Mouse (Mus musculus) spleen, postnatal 14 days (tissue): ENCODE measurements at regions not wholly inside any gene's neighbourhood (a gene's known extent, or its start where the extent isn't known, plus 50 kb on each side); places are given as distances from the start of the nearest gene placed in this dataset.

Source experiments
- DNase-seq, 2 experiments: peaks; one replicate each; pipeline ENCODE4 v3.0.0; 2021 to 2022; ENCODE audit warnings: low spot score in 2 of 2

DNA sequence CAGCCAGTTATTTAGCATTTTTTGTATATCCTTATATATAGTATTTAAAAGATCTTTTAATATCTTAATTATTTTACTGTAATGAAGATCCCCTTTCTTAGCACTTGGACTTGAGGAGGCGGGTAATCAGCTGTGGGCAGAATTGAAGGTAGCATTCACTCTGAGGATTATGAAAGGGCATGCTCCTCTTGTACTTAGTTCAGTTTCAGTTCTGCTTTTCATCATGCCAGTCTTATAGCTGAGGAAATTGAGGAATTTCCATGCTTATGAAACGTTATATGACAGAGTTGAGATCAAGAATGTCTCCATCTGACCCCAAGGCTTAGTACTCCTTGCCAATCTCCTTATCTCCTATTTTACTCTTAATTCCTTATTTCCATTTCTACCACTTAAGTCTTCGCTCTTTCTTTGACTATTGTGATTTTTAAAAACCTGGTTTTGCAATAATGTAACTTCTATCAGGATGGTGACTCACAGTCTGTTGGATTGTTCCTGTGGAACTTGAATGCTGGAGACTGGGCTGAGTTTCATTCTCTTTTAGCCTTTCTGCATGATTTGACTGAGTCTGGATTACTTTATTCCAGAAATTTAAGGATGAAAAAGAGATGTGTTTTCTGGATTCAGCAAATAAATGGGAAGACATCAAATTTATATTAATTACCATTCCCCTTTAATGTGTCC, 133.6 kb downstream of the Papss1 start:
- no peak for DNase-seq

DNA sequence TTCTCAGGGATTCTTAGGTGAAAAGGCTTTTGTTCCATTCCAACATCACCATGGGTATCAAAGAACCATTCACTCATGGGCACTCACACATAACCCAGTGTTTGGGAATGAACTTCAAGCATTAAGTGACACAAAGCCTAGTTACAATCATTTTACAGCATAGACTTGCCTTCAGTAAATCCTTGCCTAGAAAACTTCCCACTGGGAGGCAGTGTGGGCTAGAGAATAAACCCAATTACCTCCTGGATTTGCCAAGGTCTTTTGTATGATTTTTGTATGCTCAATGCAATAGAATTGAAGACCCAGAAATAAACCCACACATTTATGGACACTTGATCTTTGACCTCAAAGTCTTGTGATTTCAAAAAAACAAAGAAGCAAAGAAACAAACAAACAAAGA, 138.6 kb downstream of the Papss1 start:
- no peak for DNase-seq

DNA sequence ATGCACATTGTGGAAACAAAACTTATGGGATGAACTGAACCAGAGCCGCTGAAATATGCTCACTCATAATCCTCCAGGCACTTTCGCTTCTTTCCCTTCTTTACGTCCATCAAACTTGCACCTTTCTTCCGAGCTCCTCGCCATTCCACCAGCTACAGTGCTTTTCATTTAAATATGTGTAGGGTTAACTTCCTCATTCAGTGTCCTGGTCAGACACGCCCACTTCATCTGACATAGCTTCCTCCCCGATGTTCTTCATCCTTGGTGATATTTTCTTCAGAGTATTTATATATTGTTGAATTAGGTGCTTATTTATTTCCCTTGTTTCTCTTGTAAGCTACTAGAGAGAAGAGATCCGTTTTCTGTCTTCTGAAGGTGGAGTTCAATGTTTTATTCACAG, 149.0 kb downstream of the Papss1 start:
- no peak for DNase-seq

DNA sequence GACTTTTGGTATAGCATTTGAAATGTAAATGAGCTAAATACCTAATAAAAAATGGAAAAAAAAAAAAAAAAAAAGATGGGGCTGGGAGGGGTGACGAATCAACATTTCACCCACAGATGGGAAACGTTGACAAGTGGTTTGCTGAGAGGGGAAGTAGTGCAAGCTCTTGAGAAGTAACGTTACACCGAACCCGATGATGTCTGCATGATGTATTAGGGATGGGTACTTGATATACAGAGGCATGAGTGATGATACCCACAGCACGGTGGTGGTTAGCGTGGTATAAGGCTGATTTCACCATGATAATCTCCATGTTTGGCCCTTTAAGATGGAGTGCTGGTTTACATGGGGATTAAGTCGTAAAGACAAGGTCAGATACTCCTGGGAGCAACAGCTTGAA, 154.2 kb downstream of the Papss1 start:
- no peak for DNase-seq

DNA sequence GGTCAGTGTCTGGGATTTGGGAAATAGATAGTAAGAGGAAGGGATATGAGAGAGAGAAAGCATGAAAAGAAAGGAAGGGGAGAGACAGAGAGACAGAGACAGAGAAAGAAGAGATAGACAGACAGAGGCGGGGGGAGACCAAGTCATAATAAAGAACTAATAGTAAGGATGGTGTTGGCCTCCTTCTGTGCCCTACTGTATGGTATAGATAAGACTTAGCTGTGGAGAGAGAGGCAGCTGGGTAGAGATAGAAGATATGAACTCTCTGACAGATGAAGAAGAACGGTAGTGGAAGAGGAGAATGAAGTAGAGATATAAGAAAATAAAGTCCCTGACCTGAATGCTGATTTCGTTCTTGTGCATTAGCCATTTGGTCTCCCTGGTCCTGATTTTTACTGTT, 164.1 kb downstream of the Papss1 start:
- DNase-seq: no peak

DNA sequence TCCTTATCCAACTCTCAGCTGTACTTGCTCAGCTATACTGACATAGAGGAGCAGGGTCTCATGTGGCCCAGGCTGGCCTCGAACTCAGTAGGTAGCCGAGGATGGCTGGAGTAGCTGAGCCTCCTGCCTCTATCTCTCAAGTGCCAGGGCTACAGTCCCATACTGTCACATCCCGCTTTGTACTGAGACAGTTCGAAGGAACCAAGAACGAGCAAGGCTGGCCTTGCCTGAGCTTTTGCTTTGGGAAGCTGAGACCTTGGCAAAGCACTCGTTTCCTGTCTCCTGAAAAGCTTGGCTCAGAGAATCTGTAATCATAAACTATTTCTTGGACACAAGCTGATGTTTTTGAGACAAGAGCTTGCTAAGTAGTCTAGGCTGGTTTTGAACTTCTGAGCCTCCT, 169.7 kb downstream of the Papss1 start:
- no peak for DNase-seq

DNA sequence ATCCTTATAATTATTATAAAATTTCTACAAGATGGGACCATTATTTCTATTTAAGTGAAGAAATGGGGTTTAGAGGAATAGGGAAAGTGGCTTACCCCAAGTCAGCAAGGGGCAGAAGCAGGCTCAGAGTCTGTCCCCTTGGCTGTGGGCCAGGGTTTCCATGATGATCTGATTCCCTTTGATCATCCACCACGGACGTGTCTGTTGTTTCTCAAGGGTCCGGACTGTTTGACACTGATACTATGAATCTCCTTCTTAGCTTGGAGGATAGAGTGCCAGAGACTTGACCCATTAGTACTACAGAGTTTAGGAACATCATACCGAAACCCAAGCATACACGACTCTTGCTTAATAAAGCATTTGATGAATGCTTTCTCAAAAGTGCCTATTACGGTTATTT, 172.9 kb downstream of the Papss1 start:
- no peak for DNase-seq

DNA sequence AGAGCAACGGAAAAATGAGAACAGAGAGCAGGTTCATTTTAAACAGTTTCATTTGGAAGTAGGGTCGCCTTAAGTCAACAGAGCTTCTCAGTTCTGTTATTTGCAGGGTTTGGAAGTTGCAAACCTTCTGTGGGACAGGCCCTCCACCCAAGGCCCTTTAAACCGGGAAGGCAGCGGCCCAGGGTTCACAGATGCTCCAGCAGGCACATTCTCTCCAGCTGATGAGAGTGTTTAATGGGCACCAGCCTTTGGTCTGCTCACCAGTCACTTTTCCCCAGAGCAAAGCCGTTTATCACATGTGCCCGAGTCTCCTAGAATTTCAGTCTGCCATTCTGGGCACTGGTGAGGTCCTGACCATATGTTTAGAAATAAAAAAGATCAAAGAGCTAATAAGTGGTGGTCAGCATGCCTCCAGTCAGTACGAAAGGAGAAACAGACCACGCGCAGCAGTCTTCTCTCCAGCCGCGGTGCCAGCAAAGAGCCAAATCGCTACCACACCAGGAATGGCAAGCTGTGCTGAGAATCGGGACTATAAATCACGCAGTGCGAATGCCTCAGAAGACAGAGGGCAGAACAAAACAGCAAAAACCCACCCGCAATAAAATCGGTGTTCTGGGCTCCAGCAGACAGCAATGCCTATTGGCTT, 173.5 kb downstream of the Papss1 start:
- no peak for DNase-seq

DNA sequence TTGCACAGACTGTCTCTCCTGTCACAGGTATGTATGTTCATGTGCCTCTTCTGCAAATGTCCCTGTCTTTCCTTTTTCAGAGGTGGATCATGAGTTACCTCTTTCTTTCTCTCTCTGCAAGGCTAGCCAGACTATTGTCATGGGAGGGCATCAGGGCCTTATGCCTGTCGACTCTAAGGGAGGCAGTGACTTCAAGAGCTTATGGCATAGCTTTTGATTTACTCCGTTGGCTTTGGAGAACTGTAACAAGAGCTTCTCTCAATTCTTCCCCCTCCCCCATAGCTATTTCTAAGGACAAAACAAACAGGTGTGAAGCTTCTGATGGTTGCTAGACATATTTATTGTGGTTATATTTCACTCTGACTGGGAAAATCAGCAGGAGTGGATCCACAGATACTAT, 191.0 kb downstream of the Papss1 start:
- DNase-seq: no peak

DNA sequence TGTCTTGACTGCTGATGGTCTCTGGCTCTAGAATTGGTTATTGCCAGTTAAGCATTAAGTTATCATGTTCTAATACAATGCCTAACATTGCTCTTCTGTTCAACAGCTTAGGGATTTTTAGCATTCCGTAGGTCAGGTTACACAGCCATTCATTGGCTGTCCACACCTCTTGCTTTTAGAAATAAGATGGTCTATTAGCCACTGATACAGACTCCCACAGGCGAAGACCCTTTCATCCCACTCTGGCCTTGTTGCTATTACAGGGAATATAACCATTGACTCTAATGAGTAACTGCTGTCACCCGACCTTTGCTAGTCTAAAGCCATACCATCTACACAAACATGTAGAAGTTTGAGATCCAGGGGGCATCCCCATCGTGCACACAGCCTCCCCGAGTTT, 191.6 kb downstream of the Papss1 start:
- DNase-seq: no peak

DNA sequence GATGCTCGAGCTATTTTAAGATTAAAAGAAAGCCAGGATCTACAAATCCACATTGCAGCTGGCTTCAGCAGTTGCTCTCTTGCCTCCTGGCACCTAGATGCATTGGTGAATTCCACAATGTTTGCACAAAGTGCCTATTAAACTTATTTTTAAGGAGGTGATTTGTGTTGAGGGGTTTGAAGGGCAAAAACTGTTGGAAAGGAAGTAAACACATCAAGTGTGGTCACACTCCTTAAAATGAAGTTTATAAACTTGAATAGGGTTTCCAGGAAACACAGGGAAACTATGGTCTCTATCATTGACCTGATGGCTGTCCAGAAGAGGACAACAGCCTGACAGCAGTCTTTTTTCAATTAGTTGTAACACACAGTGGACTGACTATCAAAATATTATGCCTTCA, 205.4 kb downstream of the Papss1 start:
- DNase-seq: no peak

DNA sequence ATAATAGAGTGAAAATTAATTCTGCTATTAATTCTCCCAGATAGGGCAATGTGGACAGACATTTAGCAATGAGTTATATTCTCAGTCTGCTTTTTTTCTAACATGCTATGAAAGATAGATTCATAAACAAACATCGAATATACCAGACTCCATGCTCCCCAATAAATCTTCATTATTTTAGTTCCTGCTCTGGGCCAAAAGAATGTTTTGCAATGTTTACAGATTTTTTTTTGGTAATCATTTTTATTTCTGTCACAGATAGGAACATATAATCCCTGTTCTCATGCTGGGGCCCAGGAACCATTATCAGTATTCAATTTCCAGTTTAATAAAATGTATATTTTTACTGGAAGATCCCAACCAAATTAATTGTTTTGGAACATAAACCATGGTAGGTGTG, 205.9 kb downstream of the Papss1 start:
- DNase-seq: no peak

DNA sequence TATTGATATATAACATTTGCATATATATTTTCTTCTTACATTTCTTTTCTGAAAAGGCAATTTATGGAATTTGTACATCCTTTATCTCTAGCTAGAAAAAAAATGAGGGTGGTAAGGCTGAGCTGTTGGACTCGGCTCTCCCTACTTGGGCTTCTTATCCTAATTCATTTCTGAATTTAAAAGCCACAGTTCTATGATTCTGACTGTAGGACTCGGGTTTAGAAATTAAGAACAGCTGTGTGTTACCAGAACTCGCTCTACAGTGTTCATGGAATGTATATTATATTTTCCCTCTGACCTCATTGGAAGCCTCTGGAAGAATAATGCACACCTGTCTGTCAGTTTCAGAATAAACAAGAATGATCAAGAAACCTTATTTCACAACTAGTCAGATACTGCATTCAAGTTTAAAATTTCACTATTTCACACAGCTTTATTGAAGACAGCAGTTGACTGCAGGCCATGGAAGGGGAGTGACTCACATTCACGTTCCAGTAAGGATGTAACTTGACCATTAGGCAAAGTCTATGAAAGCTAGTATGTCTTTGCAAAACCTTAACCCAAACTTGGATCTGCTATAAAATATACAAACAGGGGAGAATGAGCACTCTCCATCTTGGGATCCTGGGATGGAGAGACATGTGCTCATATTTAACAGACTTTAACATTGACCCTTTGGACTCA, 207.4 kb downstream of the Papss1 start:
- no peak for DNase-seq

DNA sequence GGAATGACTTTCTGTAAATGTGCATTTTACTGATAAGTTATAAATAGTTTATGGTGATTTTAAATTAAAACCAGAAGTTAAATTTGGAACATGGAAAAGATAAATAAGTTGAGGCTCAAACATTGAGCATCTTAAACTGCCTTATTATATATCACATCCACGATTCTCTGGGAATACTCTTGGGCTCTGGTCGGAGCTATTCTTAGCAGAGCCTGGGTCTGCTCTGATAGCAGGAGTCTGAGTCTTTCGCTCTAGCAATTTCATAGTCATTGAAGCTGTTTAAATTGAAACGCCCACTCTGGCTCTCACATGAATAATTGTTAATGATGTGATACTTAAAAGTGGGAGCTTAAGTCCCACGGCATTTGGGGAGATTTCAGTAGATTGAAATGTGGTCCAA, 208.0 kb downstream of the Papss1 start:
- no peak for DNase-seq

DNA sequence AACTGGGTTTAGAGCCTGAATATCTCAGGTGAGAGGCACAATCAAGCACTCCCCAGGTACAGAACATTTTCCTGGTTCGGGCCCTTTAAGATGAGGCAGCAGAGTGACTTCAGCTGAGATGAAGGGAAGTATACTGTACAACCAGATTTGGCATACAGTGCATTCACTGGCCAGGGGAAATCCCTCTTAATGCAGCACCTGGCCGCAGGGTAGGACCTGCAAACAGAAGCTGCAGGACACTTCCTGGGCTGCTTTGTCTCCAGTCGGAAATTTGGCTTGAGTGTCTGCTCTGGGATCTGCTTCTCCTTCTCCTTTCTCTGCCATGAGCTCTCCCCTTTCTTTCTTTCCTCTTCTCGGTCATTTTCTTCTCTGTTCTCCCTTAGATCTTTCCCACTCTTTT, 210.9 kb downstream of the Papss1 start:
- DNase-seq: no peak

DNA sequence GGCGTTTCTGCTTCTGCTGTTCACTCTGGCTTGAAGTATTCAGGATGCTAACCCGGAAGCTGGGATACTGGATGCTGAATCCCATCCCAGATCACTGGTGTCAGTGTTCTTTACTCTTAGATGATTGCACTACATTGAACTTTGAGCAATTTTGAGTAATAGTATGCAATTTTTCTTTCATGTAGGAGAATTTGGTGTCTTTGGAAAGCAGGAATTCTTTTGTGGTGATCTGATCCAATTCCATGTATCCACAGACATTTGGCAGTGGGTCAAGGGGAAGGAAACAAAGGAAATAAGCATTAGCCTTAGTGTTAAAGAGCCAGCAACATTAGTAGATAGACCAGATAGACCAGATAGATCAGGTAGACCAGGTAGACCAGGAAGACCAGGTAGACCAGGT, 212.1 kb downstream of the Papss1 start:
- no peak for DNase-seq

DNA sequence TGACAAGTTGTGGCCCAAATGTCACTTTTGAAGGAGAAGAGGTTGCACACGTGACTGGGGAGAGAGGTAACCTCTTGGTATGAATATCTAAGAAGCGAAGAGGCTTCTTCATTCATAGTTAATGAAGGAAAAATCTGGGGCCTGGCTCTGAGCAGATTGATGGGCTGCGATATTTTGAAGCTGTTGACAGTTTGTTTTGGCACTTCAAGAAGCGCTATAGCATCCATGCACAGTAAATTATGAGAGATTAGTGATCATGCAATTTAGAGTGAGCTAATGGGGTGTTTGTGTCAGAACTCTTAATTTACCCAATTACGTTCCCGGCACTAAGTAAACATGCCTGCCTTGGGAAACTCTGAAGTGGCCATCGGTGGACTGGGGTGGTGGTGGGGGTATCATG, 215.2 kb downstream of the Papss1 start:
- DNase-seq: no peak

DNA sequence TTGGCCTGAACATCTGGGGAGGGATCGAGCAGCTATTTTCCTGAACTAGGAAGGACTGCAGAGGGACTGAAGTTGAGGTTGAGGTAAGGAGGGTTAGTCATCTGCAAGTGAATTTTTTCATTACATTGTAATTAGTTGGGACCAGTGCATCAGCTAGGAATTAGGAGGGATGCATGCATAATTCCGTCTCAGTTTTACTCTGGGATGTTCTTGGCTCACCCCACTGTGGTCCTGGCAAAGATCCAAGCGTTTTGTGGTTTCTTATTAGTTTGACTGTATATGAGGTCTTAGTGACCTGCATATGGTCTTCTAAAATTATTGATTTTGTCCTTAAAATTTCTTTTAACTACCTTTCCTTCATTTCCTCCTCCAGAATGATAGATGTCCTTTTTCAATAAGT, 221.0 kb downstream of the Papss1 start:
- DNase-seq: no peak

DNA sequence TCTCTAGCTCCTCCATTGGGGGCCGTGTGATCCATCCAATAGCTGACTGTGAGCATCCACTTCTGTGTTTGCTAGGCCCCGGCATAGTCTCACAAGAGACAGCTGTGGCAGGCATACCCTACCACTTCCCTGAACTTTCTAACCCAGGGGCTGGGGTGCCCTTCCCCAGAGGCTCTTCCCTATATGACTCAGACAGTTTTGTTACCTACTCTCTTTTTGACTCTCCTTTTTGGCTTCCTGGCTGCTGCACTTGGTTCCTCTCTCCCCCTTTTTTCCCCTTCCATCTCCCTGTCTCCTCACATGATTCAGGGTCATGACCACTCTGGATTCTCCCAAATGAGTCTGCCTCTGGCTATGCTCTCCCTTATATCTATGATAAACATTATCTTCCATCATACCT, 223.8 kb downstream of the Papss1 start:
- DNase-seq: no peak

DNA sequence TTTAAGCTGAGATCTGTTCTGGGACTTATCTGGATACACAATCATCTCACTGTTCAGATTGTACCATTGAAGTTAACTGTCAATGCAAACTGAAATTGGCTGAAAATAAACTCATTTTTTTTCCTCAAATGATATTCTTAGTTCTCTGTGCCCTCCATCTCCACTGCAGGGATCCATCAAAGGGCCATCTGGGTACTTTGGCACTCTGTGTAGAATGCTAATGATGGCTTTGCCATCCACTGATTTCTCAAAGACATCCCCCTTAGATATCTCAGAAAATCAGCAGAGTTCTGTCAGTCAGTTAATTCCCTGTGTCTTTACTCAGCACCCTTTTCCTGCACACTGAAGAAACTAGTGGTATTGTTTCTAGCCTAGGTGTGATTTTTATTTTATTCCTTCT, 224.6 kb downstream of the Papss1 start:
- no peak for DNase-seq

DNA sequence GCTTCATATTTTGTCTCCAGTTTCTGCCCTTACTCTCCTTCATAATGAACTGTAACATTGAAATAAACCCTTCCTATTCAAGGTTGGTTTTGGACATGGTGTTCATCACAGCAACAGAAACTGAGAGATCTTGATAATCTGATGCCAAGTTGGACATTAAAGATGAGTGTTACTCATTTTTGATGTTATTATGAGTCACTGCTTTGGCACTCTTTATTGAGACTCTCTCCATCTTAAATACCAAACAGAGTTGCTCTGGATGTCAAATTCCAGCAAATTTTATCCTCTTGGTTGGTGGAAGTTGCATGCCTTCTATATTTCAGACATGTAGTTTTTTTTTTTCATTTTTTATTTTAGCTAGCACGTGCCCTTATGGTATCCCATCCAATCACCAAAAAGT, 229.5 kb downstream of the Papss1 start:
- DNase-seq: no peak

DNA sequence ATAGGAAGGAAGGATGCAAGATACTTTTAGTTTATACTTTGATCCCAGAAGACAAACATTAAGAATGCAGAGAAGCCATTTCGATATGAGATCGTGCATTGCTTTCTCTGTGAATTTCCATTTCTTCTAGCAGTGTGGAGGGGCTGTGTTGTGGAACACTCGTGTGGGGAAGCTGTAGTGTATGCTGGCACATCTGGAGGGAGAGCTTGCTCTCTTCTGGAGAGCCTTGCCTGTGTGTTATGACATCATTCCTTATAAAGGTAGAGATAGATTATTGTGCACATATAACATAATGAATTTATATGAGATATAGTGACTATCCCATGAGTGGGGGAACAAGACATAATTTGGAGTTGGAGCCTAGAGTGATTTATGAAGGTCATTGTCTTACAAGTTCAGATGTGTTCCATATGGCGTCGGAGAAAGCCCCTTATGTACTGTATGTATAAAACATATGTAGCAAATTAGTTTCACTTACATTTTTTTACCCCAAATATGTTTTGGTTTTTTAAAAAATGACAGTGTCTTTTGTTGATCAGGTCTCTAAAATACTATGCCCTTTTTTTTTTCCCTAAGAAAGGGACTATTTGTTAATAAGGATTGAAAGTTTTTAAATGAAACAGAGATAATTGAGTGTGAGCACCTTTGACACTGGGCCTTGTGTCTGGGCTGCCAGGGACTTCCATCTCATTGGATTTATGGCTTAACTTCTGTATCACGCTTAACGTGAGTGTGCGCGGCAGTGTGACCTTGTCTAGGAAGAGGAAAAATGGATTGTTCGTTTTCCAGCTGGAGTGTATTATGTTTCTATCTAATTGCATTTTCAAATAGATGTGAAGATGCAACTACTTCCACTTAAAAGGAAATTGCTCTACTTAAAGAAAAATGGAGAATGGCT, 230.8 kb downstream of the Papss1 start:
- DNase-seq: no peak
